Mouse (Mus musculus): ENCODE data around the gene Pcbp2. TPM values are rescaled to one million over a fixed set of nuclear protein-coding genes. Genes with fewer than 3 reads are reported as not detected.

Pcbp2 gene
- total RNA-seq, 1 experiment = 377 TPM

DNA sequence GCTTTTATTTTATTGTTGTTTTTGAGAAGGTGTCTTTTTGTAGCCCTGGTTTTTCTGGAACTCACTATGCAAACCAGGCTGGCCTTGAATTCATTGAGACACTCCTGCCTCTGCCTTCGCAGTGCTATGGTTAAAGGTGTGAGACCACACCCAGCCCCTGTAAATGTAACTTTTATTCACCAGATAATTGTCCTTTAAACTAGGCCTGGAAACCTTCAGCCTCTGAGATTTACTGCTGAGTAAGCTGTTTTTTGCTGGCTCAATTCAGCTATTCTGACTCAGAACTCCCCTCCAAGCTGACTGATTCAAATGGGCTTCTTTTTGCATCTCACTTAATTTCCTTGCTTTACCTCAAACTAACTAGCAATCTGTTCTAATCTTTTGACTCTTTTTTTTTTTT lies 43.4 kb upstream of the Pcbp2 start:
- H3K9me3 ChIP-seq (ENCODE audit: control insufficient read depth, insufficient read depth, low read depth, low read length) = no peaks in the 10 kb centered on the region

DNA sequence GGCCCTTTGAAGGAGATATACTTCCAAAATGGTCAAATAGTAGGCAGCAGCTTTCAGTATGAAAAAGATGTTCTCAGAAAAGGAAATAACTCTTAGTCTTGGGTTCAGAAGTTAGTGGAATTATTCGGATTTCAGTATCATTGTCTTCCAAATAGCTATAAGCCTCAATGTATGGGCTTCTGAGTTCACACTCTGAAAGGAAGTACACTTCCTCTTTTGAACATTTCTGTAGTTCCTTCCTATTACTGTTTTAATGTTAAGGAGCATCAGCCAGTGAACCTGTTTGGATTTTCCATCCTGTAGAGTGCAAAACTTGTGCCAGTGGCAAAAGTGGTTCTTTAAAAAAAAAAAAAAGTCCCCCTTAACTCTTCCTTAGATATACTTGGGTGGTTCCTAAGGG lies 38.3 kb upstream of the Pcbp2 start:
- Histone ChIP-seq H3K9me3 (ENCODE audit: control insufficient read depth, insufficient read depth, low read depth, low read length) (no peaks in the 10 kb centered on the region), H3K27ac (ENCODE audit: insufficient read depth, low read depth, low read length, poor library complexity, severe bottlenecking) (no peak overlapping the region), H3K36me3 (ENCODE audit: control insufficient read depth, insufficient read depth, low read length, poor library complexity, severe bottlenecking) (peaks cover 21% of the 10 kb centered on the region), H3K4me1 (ENCODE audit: control insufficient read depth in 2 of 2, insufficient read depth in 2 of 2, low read length in 2 of 2, poor library complexity in 1 of 2) (no peaks in the 10 kb centered on the region), H3K4me3 (ENCODE audit: insufficient read depth in 1 of 2, low read depth in 1 of 2, low read length in 2 of 2, poor library complexity in 1 of 2, severe bottlenecking in 1 of 2) (no peak overlapping the region), H3K9ac (ENCODE audit: insufficient read depth, low read depth, low read length, poor library complexity, severe bottlenecking) (no peak overlapping the region)
- DNase-seq (ENCODE audit: low read depth, low spot score) = no peak
- in situ Hi-C loops (cut with MboI; ENCODE audit: low sequenced_read_pairs in 2 of 2, unreplicated experiment in 2 of 2) = no loop called here
- TF ChIP-seq ZC3H11A (IDR thresholded peaks at IDR 0.05; ENCODE audit: borderline replicate concordance, low read depth, low read length) = no peak

More for the DNA sequence above, 43.4 kb upstream of the Pcbp2 start:
- H3K4me3 ChIP-seq (ENCODE audit: insufficient read depth in 1 of 2, low read depth in 1 of 2, low read length in 2 of 2, poor library complexity in 1 of 2, severe bottlenecking in 1 of 2) = no peak overlapping the region
- no peak overlapping the region for H3K9ac ChIP-seq (ENCODE audit: insufficient read depth, low read depth, low read length, poor library complexity, severe bottlenecking)
- DNase-seq (ENCODE audit: low read depth, low spot score) = no peak
- no peak overlapping the region for H3K27ac ChIP-seq (ENCODE audit: insufficient read depth, low read depth, low read length, poor library complexity, severe bottlenecking)
- H3K36me3 ChIP-seq (ENCODE audit: control insufficient read depth, insufficient read depth, low read length, poor library complexity, severe bottlenecking) = peaks cover 16% of the 10 kb centered on the region
- in situ Hi-C loops (cut with MboI; ENCODE audit: low sequenced_read_pairs in 2 of 2, unreplicated experiment in 2 of 2) = no loop called here
- TF ChIP-seq HCFC1 (IDR thresholded peaks at IDR 0.05; ENCODE audit: borderline replicate concordance, insufficient read depth, low read length) (no peak), MAFK (IDR thresholded peaks at IDR 0.05; ENCODE audit: insufficient read depth, low read depth, low read length) (peak; percentile 99), ZC3H11A (IDR thresholded peaks at IDR 0.05; ENCODE audit: borderline replicate concordance, low read depth, low read length) (no peak)
- no peaks in the 10 kb centered on the region for H3K4me1 ChIP-seq (ENCODE audit: control insufficient read depth in 2 of 2, insufficient read depth in 2 of 2, low read length in 2 of 2, poor library complexity in 1 of 2)

DNA sequence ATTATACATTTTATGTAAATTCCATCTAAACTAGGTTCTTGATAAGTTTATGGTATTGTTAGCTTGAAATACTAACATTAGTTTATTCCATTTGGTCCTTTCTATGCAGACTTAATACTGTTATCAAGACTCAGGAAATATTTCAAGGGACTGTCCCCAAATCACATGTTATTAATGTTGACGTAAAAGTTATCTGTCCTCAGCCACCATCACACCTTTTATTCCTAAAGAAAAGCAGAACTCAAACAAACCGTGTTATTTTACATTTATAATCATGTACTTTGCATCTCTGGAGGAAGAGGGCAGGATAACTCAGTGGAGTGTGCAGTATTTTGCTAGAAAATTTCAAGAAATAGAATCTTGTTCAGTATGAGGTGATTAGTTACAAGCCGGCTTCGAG lies 37.2 kb upstream of the Pcbp2 start:
- Histone ChIP-seq H3K36me3 (ENCODE audit: control insufficient read depth, insufficient read depth, low read length, poor library complexity, severe bottlenecking) (peaks cover 21% of the 10 kb centered on the region), H3K27ac (ENCODE audit: insufficient read depth, low read depth, low read length, poor library complexity, severe bottlenecking) (no peak overlapping the region), H3K9ac (ENCODE audit: insufficient read depth, low read depth, low read length, poor library complexity, severe bottlenecking) (no peak overlapping the region), H3K9me3 (ENCODE audit: control insufficient read depth, insufficient read depth, low read depth, low read length) (no peaks in the 10 kb centered on the region), H3K4me1 (ENCODE audit: control insufficient read depth in 2 of 2, insufficient read depth in 2 of 2, low read length in 2 of 2, poor library complexity in 1 of 2) (no peaks in the 10 kb centered on the region), H3K4me3 (ENCODE audit: insufficient read depth in 1 of 2, low read depth in 1 of 2, low read length in 2 of 2, poor library complexity in 1 of 2, severe bottlenecking in 1 of 2) (no peak overlapping the region)
- no peak for DNase-seq (ENCODE audit: low read depth, low spot score)
- in situ Hi-C loops (cut with MboI; ENCODE audit: low sequenced_read_pairs in 2 of 2, unreplicated experiment in 2 of 2) = no loop called here
- no peak for TF ChIP-seq CHD2 (IDR thresholded peaks at IDR 0.05; ENCODE audit: low read depth, low read length)
- TF ChIP-seq HCFC1 (IDR thresholded peaks at IDR 0.05; ENCODE audit: borderline replicate concordance, insufficient read depth, low read length) = no peak
- no peak for TF ChIP-seq ZNF384 (IDR thresholded peaks at IDR 0.05; ENCODE audit: low read depth, low read length)
- TF ChIP-seq ZC3H11A (IDR thresholded peaks at IDR 0.05; ENCODE audit: borderline replicate concordance, low read depth, low read length) = no peak
- no peak for TF ChIP-seq MAFK (IDR thresholded peaks at IDR 0.05; ENCODE audit: insufficient read depth, low read depth, low read length)

DNA sequence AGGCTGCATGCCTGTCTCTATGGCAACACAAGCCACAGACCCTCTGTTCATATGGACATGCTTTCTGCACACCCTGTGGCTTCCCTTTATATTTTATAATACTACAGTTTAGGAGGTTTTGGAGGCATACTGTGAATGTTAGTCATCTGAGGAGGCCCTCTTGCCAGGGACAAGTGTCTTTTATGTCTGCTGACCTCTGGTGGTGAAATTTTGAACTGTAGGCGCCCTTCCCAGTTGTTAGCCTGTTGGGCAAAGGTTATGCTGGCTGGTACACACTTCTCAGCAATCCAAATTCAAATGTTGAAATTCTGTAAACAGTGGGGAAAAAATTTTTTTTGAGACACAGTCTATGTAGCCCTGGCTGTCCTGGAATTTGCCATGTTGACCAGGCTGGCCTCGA lies 27.8 kb upstream of the Pcbp2 start:
- in situ Hi-C loops (cut with MboI; ENCODE audit: low sequenced_read_pairs in 2 of 2, unreplicated experiment in 2 of 2) = no loop called here
- DNase-seq (ENCODE audit: low read depth, low spot score) = no peak
- H3K27ac ChIP-seq (ENCODE audit: insufficient read depth, low read depth, low read length, poor library complexity, severe bottlenecking) = no peak overlapping the region
- H3K9me3 ChIP-seq (ENCODE audit: control insufficient read depth, insufficient read depth, low read depth, low read length) = no peaks in the 10 kb centered on the region
- H3K9ac ChIP-seq (ENCODE audit: insufficient read depth, low read depth, low read length, poor library complexity, severe bottlenecking) = no peak overlapping the region
- H3K36me3 ChIP-seq (ENCODE audit: control insufficient read depth, insufficient read depth, low read length, poor library complexity, severe bottlenecking) = no peaks in the 10 kb centered on the region
- no peak overlapping the region for H3K4me3 ChIP-seq (ENCODE audit: insufficient read depth in 1 of 2, low read depth in 1 of 2, low read length in 2 of 2, poor library complexity in 1 of 2, severe bottlenecking in 1 of 2)
- H3K4me1 ChIP-seq (ENCODE audit: control insufficient read depth in 2 of 2, insufficient read depth in 2 of 2, low read length in 2 of 2, poor library complexity in 1 of 2) = peaks cover 0 to 6% of the 10 kb centered on the region in 2 experiments; a peak in 1 of 4 replicates
- TF ChIP-seq ZC3H11A (IDR thresholded peaks at IDR 0.05; ENCODE audit: borderline replicate concordance, low read depth, low read length) (peak; percentile 34; the same call in 1 of the 2 replicates), ZNF384 (IDR thresholded peaks at IDR 0.05; ENCODE audit: low read depth, low read length) (no peak), MAFK (IDR thresholded peaks at IDR 0.05; ENCODE audit: insufficient read depth, low read depth, low read length) (no peak), CHD2 (IDR thresholded peaks at IDR 0.05; ENCODE audit: low read depth, low read length) (no peak), HCFC1 (IDR thresholded peaks at IDR 0.05; ENCODE audit: borderline replicate concordance, insufficient read depth, low read length) (no peak)

DNA sequence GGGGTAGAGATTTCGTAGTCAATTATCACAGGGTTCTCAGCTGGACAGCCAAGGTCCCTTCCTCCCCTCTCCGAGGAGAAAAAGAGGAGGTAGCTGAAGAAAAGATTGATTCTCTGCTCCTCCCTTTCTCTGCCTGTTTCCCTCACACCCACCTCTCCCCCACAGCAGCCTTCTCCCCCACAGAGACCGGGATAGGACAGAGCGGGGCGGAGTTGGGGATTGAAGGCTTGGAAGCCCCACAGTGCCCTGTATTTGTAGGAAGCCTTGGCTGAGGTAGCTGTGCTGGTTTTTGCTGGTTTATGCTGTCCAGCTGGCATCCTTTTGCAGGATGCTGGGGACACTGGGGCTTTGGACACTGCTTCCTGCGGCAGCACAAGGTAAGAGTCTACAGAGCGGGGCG lies 25.2 kb upstream of the Pcbp2 start, which contains the start of gene Amhr2:
Gene Amhr2, plus strand, starts transcription at position 222 of the 400 bp plus-strand sequence.
- no peak for DNase-seq (ENCODE audit: low read depth, low spot score)
- Histone ChIP-seq H3K4me3 (ENCODE audit: insufficient read depth in 1 of 2, low read depth in 1 of 2, low read length in 2 of 2, poor library complexity in 1 of 2, severe bottlenecking in 1 of 2) (no peak within 1 kb of the TSS; a peak in 1 of 4 replicates), H3K9ac (ENCODE audit: insufficient read depth, low read depth, low read length, poor library complexity, severe bottlenecking) (no peak within 1 kb of the TSS), H3K27ac (ENCODE audit: insufficient read depth, low read depth, low read length, poor library complexity, severe bottlenecking) (no peak within 1 kb of the TSS), H3K36me3 (ENCODE audit: control insufficient read depth, insufficient read depth, low read length, poor library complexity, severe bottlenecking) (no peaks in the 10 kb centered on the region), H3K9me3 (ENCODE audit: control insufficient read depth, insufficient read depth, low read depth, low read length) (no peaks in the 10 kb centered on the region), H3K4me1 (ENCODE audit: control insufficient read depth in 2 of 2, insufficient read depth in 2 of 2, low read length in 2 of 2, poor library complexity in 1 of 2) (peaks cover 0 to 6% of the 10 kb centered on the region in 2 experiments; a peak in 1 of 4 replicates)
- TF ChIP-seq MAFK (IDR thresholded peaks at IDR 0.05; ENCODE audit: insufficient read depth, low read depth, low read length) (no peak), HCFC1 (IDR thresholded peaks at IDR 0.05; ENCODE audit: borderline replicate concordance, insufficient read depth, low read length) (no peak), CHD2 (IDR thresholded peaks at IDR 0.05; ENCODE audit: low read depth, low read length) (no peak), ZNF384 (IDR thresholded peaks at IDR 0.05; ENCODE audit: low read depth, low read length) (no peak), ZC3H11A (IDR thresholded peaks at IDR 0.05; ENCODE audit: borderline replicate concordance, low read depth, low read length) (no peak)
- in situ Hi-C loops (cut with MboI; ENCODE audit: low sequenced_read_pairs in 2 of 2, unreplicated experiment in 2 of 2) = no loop called here
